Mouse (Mus musculus): ENCODE data around the gene Gabrg3.

Gabrg3 gene

DNA sequence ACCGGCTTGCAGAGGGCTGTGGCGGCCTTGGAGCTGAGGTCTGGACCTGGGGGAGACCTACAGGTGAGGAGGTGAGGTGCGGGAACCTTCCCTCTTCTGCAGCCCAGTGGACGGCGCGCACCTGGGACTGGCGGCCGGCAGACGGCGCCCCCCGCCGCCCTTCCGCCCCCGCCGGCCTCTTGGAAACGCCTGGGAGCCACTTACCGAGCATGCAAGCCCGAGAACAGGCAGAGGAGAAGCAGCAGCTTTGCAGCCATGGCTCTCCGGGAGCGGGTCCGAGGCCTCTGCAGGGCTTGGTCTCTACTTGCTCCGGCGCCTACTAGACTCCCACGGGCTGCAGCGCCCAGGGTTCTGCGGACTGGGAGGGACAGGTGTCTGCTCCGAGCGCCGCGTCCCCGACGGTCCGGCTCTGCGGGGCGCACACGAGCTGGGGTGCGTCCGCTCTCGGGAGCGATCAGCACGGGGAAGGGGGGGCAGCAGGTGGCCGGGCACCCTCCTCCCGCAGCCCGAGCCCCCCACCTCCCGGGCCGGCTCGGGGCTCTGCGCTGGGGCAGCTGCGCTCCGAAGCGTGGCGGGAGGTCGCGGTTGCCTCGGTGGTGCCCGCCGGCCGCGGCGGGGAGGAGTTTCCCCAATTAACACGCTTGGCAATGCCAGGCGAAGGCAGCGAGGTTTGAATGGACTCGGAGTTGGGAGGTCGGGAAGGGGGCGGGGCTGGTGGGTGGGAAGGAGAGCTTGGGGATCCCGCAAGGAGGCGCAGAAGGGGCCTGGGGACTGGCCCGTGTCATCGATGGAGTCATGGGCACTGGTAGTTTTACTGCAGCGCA lies at the start of gene Gabrg3:
Gabrg3 (minus strand) TSS at position 672 of the 824 bp plus-strand sequence.
- in situ Hi-C loops (cut with MboI) = no loop called here

DNA sequence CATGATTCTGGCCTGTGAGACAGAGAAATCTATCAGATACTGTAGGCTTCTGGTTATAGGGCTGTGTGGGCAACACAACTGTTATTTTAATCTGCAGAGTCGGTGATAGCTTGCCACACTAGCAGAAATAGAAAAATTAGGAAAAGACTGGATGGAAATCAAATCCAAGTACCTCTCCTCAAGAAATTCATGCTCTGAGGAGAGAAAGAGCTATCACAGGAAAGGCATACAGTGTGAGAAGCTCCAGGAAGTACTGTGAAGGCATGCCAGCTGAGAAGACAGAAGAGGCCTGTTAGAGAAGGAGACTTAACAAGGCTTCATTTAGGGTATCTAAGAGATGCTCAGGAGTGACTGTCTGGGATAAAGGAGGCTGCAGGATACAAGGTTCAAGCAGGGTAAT lies 35.7 kb upstream of the Gabrg3 start:
- in situ Hi-C loops (cut with MboI) = no loop called here

DNA sequence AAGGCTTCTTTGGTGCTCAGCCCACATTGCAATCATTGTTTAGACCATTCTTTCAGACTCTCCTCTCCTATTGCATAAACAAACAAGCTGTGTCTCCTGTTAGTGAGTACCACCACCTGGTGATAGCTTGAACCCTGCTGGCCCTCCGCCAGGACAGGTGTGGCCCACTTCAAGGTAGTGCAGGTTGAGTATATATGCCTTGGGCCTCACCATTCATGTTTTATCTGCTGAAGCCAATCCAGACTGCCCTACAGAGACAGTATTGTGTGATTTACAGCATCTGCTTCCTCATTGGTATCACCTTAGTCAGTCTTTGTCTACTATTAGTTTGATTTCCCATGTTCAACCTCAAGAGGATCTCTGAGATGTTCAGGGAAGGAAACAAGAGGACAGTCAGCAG lies 34.1 kb upstream of the Gabrg3 start:
- in situ Hi-C loops (cut with MboI) = no loop called here

DNA sequence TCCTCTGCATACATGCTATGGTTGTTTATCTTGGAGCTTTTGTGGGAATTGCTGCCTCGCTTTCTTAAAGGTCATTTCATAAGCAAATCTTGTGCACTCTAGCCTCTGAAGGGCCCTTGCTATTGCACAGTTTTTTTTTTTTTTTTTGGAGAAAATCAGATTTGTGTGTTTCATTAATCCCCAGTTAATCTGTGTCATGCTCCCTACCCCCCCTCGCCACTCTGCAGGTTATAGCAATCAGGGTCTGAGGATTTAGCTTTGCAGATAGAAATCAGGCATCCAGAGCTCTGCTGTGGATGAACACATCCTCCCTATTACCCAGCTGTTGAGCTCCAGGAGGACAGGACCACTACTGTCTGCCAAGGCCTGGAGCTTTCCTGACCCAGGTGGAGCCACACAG lies 32.4 kb upstream of the Gabrg3 start, which contains the start of gene Gabrb3:
Gabrb3 (plus strand) TSS at position 301 of the 400 bp plus-strand sequence.
- in situ Hi-C loops (cut with MboI) = no loop called here

DNA sequence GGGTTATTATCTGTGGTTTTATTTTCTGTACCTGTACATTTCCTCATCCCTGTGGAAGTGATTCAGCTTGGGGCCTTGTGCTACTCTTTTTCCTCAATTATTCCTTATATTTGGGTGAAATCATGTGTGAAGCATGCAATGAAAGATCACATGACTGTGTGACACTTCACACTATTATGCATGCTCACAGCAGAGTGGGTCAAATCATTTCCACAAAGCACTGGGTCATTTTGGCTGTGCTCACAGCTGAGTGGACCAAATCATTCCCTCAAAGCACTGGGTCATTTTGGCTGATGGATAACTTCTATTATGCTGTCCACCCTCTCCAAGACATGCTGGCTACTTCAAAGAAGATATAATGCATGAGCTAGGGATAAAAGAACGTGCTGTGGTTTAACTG lies 25.9 kb upstream of the Gabrg3 start:
- in situ Hi-C loops (cut with MboI) = no loop called here

DNA sequence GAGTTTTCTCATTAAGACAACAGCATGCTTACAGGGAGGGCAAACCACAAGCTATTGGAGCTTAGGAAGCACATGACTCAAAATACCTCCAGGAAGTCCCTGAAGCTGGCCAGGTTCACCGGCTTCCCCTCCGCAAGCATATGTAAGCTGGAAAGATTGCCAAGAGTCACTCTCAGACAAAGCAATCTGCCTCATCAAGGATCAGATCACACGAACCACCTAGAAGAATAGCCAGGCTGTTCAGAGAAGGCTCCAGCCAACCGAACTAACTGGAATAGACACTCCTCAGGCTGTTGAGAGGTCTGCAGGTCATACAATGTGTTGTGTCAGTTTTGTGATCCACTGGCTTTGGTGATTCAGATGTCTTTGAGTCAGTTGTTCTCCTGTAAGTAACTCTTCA lies 24.2 kb upstream of the Gabrg3 start:
- in situ Hi-C loops (cut with MboI) = no loop called here

DNA sequence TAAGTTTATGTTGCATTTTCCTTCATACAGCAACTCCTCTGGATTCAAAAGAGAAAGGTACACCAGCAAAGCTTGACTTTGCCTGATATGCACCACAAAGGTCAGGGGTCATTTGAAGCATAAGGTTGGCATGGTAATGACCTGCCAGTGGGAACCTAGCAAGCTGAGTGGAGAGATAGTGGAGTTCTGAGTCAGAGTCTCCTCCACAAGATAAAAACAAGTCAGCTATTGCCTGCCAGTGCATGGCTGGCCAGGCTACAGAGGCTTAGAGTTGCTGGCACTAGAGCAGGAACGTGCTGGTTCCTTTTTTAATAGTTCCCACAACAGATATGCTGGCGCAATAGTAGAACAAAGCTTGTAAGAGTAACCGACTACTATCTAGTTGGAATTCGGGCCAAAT lies 6.6 kb upstream of the Gabrg3 start:
- in situ Hi-C loops (cut with MboI) = no loop called here

DNA sequence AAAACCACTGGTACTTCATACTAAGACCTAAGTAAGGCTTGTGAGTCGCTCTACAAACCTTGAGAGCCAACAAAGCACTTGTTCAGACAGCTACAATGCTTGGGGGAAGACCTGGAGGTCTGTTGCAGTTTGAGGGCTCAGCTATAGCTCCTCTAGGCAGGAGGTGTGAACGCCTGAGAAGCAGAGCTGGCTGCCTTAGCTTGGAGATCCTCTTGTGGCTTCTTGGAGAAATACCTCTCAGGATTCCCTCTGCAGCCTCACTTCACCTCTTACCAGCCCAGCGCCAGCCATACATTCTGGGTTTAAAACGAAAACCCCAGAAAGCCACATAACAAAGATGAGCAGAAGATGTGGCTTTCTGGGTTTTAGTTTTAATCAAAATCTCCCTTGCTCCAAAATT lies 3.1 kb upstream of the Gabrg3 start:
- in situ Hi-C loops (cut with MboI) = no loop called here

DNA sequence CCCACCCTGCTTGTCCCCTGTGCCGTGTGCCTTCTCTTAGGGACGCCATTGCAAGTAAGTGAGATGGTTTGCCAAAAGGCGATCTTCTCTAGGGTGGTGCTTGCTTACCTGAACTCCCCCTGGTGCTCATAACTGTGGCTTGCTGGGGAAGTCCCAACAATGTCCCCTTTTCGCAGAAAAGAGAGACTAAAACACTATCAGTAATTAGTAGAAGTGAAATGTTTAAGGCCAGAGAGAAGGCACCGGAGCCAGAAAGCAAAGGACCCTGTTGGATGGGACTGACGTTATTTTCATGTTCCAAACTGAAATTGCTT lies 310 bp upstream of the Gabrg3 start:
- in situ Hi-C loops (cut with MboI) = no loop called here

DNA sequence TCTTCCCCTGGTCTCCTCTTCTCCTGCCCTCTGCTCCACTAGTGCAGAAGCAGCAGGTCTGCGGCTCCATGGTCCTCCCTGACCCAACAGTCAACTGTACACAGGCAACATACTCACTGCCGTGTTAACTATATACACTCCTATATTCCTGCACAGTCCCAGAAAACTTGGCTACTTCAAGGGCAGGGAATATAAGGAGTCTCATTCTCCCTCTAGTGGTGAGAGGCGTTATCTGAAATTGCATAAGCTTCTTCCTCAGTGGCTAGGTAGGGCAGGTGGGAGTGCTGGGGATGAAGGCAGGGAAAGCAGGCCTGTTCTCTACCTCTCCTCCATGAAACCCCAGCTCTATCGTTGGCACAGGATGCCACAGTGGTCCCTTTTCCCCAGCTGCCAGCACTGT lies 2.9 kb downstream of the Gabrg3 start:
- in situ Hi-C loops (cut with MboI) = no loop called here

DNA sequence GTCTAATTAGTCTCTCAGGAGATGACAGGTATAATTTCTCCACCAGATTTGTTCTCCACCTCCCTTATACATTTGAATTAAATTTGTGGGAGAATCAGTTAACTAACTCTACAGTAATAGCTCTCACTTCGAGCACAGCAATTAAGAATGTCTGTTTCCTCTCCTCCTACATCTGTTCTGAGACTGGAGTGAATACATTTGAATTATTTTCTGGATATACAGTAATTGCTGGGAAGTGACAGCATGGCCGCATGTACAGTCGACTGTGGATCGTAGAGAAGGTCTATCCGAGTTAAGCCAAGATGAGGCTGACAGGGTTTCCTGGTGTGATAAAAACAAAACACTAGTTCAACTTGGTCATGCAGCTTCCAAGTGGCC lies 21.0 kb downstream of the Gabrg3 start:
- in situ Hi-C loops (cut with MboI) = no loop called here

DNA sequence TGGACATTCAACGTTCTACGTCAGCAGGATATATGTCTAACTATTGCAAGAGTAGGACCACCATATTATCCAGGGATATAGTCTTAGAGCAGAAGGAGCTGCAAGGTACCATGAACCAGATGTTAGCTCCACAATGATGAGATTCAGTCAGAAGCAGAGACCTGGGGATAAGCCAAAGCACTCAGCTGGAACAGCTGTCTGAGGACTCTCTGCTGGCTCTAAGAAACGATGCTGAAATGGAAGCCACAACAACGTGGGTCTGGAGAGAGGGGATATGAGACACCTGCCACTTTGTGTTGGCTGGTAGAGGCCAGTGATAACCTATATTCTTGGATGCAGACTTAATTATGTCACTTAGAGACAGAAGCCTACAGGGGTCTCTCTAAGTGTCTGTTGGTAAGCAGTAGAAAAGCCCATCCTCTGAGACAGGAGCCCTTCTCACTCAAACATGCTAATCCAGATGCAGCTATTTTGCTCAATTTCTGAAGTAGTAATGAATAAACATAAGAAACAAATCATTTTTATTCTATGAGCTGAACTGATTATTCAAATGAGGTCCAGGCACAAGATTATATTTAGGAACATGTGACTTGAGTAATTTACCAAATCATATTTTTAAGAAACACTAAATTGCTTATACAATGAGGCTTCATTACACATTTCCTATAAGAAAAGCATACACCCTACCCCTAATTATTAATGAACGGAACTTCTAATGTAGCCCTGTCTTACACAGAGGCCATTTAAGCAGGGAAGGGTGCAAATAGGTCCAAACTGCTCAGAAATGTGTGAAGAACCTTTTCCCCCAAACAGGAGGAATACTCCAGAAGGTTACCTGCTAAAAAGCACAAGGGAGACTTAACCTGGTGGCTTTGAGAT lies 21.6 kb downstream of the Gabrg3 start:
- in situ Hi-C loops (cut with MboI) = no loop called here

DNA sequence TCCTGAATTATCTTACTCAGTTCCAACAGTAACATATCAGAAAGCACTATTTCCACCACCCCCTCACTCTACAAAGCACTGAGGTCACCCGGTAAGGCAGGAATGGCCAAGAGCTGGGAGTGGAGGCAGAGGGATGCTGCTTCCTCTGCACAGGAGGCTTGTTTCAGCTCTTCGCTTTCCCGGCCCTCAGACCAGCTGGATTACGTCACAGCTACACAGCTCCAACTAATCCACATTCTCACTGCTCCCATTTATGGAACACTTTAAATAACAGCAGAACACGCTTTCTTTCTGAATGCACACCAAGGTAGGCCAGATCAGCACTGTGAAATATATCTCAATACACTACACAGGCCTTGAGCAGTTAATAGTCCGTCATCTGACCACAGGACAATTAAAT lies 23.2 kb downstream of the Gabrg3 start:
- in situ Hi-C loops (cut with MboI) = no loop called here

DNA sequence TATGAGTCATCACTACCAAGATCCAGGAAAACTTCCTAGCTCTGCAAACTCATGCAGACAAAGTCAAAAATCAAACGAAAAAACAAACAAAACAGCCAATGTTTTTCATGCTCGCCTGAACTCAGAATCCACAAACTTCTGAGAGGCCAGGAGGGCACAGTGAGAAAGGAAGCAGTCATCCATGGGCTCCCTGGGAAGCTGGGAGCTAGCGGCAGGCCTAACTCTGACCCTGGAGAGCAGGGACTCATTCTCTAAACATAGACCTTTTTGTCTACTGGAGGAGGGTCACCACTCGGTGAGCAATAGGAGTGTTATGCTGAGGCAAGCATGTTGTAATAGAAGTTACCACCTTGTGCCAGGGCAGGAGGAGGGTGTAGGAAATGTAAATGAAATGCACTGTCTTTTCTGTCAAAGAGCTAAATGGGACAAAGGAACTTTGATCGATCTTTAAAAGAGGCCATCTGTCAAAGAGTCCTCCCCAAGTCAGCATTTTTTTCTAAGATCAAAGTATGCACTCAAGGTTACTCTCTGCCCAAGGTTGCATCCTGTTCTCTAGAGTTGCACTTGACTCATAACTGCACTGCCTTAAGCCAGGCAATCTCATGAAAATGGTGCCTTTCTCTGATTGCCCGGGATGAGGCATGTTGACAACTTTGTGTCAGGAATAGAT lies 29.0 kb downstream of the Gabrg3 start:
- in situ Hi-C loops (cut with MboI) = no loop called here

DNA sequence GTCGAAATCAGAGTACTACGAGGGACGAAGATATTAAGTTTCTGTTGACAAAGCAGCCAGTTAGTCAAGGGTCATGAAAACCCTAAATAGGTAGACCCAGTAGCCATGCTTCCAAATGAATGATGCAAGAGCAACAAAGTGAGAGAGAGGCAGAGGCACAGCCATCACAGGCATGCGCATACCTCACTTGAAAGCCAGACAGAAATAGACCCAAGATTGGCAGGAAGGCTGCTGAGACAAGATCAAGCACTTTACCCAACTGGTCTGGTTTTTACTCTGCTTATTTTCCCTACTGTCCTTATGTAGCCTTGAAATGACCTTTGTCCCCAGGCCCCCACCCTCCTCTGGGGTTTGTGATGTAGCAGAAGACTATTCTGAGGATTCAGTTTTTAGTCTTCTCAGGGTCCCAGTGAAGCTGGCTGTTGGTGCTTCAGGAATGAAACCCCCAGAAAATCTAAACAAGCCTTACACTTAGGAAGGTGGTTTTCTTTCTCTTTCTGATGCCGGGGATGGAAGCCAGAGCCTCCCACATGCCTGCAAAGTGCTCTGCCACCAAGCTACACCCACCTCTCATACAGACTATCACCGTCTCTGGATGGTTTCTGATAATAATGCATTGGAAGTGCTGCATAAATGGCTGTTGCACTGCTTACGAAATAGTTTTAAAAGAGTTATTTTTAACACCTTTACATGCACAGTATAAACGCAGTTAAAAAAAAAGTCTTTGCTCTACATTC lies 30.3 kb downstream of the Gabrg3 start:
- in situ Hi-C loops (cut with MboI) = no loop called here

DNA sequence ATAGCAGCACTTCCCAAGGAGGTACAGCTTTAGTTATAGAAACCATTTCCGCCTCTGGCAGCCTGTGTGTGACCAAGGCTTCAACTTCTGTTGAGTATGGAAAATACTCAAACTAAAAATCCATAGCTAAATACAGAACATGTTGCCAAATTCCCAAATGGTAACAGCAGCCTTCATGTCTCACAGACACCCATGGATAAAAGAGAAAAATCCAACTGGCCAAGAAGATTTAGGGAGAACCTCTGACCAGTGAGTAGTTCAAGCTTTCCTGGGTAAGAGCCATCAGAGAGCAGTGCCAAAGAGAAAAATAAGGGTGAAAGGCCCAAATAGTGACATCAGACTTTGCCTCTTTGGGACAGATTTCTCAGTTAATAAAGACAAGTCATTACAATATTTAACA lies 38.2 kb downstream of the Gabrg3 start:
- in situ Hi-C loops (cut with MboI) = no loop called here

DNA sequence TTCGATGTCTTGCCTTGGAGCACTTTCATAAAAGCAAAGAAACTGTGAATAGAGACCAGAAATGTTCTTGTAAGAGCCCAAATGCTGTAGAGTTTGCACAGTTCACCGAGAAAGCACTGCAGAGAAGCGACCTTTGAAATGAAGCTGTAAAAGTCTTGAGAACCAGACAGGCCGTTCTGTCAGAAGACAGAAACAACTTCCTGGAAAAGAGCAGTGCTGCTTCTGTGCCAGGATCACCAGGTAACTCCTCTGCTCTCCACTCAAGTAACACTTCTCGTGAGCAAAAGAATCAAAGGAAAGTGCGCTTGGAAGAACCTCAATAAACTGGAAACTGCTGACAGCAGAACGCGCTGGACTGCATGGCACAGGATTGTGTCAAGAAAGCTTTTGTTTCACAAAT lies 45.1 kb downstream of the Gabrg3 start:
- in situ Hi-C loops (cut with MboI) = no loop called here

DNA sequence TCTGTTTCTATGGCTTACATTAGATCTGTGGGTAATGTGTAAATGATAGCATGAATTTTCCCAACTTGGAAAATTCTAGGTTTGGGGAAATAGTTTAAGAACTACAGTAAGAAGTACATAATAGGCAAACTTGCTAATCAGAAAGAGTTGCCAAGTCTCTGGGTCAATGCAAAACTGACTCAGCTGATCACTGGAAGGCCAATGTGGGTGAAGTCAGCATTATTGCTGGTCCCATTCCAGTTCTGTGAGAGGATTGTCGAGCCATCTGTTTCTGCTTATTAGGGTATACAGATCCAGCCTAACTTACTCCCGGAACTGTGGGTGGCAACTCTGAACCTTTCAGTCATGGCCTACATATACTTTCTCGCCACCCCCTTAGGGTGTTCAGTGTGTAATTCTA lies 55.8 kb downstream of the Gabrg3 start:
- in situ Hi-C loops (cut with MboI) = no loop called here

DNA sequence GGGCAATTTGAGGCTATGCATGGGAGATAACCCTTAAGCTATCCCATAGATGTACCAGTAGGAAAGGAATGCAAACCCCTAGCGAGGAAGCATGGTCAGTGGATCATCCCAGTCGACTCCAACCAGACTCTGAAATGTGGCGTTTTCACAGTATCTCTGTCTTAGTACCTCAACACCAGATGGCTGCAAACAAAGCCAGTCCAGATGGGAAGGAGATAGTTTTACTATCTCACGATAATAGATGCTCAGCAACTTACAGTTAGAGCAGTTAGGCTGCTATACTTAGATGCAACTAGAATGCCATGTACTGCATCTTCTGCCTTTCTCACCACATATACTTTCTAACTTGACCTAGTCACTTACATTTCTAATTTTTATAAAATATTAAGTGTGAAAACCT lies 56.7 kb downstream of the Gabrg3 start:
- in situ Hi-C loops (cut with MboI) = no loop called here

DNA sequence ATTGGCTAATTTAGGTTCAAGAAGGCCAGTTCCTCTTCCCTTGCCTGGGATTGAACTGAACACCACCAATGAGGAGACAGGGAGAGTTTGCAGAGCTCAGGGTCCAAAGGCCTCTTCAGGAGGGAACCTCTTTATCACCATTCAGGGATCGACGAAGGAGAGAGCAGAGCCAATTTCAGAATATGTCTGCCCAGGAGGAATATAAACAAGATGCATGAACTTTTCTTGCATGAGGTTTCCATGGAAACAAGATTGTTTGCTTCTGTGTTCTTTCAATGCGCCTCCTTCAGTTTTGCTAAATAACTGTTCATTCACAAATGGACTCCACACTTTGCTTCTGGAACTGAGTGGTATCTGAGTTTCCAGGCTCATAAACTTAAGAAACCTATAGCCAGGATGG lies 62.5 kb downstream of the Gabrg3 start:
- in situ Hi-C loops (cut with MboI) = no loop called here

DNA sequence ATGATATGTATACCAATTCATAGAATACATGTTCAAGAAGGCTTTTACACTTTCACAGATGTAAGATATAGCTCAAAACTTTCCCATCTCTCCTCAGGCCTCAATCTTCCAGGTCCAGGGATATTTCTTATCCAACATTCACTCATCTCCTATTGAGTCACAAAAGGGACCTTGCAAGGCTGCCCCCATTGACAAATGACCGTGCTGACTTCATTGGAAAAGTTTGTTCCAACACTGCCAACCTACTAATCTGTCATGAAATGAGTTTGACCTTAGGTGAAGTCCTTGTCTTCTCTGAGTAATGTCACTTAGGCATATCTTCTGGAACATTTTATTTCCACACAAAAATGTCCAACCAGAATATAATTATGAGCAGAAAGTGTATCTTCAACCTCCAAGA lies 64.9 kb downstream of the Gabrg3 start:
- in situ Hi-C loops (cut with MboI) = no loop called here

DNA sequence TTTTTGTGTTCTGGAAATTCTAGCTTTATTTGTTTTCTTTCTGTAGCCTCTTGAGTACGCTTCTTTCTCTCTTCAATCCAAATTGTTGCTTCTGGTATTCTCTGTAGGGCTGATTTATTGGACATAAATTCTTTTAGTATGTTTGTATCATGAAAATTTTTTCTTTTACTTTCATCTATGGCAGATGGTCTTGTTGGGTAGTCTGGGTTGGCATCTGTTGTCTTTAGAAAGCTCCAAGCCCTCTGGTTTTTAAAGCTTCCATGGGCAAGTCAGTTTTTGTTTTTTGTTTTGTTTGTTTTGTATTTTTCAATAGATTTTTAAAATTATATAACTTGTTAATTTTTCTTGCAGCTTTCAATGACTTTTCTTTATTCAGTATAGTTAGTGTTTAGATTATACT lies 72.0 kb downstream of the Gabrg3 start:
- in situ Hi-C loops (cut with MboI) = no loop called here
